Mouse (Mus musculus) forebrain, embryonic 12.5 days (tissue): ENCODE measurements at regions not wholly inside any gene's neighbourhood (a gene's known extent, or its start where the extent isn't known, plus 50 kb on each side); places are given as distances from the start of the nearest gene placed in this dataset.

Experiments
- ATAC-seq: fragments of 200-750 bp; cut with Nextera tagmentation; 2 replicates; pipeline ENCODE4 v1.8.0; 2017; ENCODE audit warnings: moderate TSS enrichment; ENCODE audit not compliant: low FRiP score
- H3K27ac ChIP-seq: fragments of 300-500 bp; sonication (generic); 2 replicates; pipeline ENCODE4 v1.5.1; 2016; ENCODE audit warnings: mild to moderate bottlenecking
- H3K27me3 ChIP-seq: fragments of 300-500 bp; sonication (generic); 2 replicates; pipeline ENCODE4 v1.6.1; 2016; ENCODE audit warnings: mild to moderate bottlenecking
- H3K36me3 ChIP-seq: fragments of 300-500 bp; sonication (generic); replicated peaks from 2 replicates; pipeline ENCODE4 v1.6.1; 2016; ENCODE audit warnings: mild to moderate bottlenecking
- H3K4me1 ChIP-seq: fragments of 300-500 bp; sonication (generic); 2 replicates; pipeline ENCODE4 v1.6.1; 2016
- H3K4me2 ChIP-seq: fragments of 300-500 bp; sonication (generic); 2 replicates; pipeline ENCODE4 v1.6.1; 2016; ENCODE audit warnings: mild to moderate bottlenecking, moderate library complexity
- H3K4me3 ChIP-seq: fragments of 300-500 bp; sonication (generic); replicated peaks from 2 replicates; pipeline ENCODE4 v1.5.1; 2016; ENCODE audit warnings: mild to moderate bottlenecking
- H3K9ac ChIP-seq: fragments of 300-500 bp; sonication (generic); 2 replicates; pipeline ENCODE4 v1.6.1; 2016; ENCODE audit warnings: mild to moderate bottlenecking
- H3K9me3 ChIP-seq: fragments of 300-500 bp; sonication (generic); 2 replicates; pipeline ENCODE4 v1.6.1; 2016
- WGBS: fragments of 180-500 bp; shearing (Covaris S2); methylation state at CpG from one replicate; pipeline ENCODE4 v1.1.7; 2016; 5-methylcytosine and 5-hydroxymethylcytosine counted together

GRCm38 (mm10) chr7:55332028-55332427, 435.9 kb upstream of the Siglech start:
- no peaks in the 10 kb centered on the region for H3K9me3 ChIP-seq
- no peak overlapping the region for H3K9ac ChIP-seq
- 0 out of 2 replicates have a peak, but pooled peaks have one; percentile 61 for ATAC-seq
- no peak overlapping the region for H3K4me3 ChIP-seq
- no peaks in the 10 kb centered on the region for H3K27me3 ChIP-seq
- no peaks in the 10 kb centered on the region for H3K36me3 ChIP-seq
- 90% methylated on average over 1 of the region's 1 CpGs for WGBS
- no peak overlapping the region for H3K27ac ChIP-seq
- H3K4me2 ChIP-seq: no peak overlapping the region
- H3K4me1 ChIP-seq: no peaks in the 10 kb centered on the region

DNA sequence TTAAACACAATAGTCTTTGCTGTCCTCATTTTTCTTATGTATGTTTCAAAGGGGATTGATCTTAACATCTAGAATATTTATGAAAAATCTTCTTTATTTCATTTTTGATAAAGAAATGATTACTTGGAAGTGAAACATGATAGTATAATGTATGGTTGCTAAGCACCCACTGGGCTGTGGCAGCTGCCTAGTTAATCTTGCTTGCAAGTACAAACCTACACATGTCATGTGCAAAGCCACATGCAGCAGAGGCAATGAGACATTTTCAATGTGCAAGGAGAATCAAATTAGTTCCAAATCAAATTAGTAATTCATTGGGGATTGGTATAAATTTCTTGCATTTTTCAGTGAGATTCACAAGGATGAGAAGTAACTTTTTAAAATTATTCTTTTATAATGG, 428.1 kb upstream of the Siglech start:
- Histone ChIP-seq H3K27ac (no peak overlapping the region), H3K27me3 (no peaks in the 10 kb centered on the region), H3K36me3 (no peaks in the 10 kb centered on the region), H3K9ac (no peak overlapping the region), H3K4me2 (no peak overlapping the region), H3K4me3 (no peak overlapping the region), H3K9me3 (no peaks in the 10 kb centered on the region), H3K4me1 (no peaks in the 10 kb centered on the region)
- ATAC-seq: no peak
